Mouse (Mus musculus): ENCODE data around the gene Ccin. TPM values are rescaled to one million over a fixed set of nuclear protein-coding genes. Genes with fewer than 3 reads are reported as not detected.

Gene Ccin
- polyA plus RNA-seq (2016; fragmentation: Nextera tagmentation; extraction: Ambion mirVana): 0.11 TPM in 1 of 2 replicates, not detected in the other

- H3K4me1 ChIP-seq: peaks cover 14% of the 10 kb centered on the region
- WGBS: 84% methylated on average over 11 of the region's 11 CpGs
- H3K9ac ChIP-seq: peak within 1 kb of the TSS; percentile 44
- H3K4me2 ChIP-seq (replicated peaks): peak within 1 kb of the TSS; percentile 53
- H3K36me3 ChIP-seq: no peaks in the 10 kb centered on the region
- H3K4me3 ChIP-seq: peak within 1 kb of the TSS; percentile 27
- ATAC-seq (ENCODE audit: insufficient number of reproducible peaks, insufficient read depth, low FRiP score, low TSS enrichment): no peak
- H3K27ac ChIP-seq: 0 out of 2 replicates have a peak within 1 kb of the TSS, but pooled peaks have one; percentile 26
- H3K9me3 ChIP-seq: no peaks in the 10 kb centered on the region
- H3K27me3 ChIP-seq: no peaks in the 10 kb centered on the region
Observed at GRCm38 (mm10) chr4:43983181-43983580, at the start of gene Ccin. Gene Ccin (plus strand): TSS chr4:43983483.

GRCm38 (mm10) chr4:43936186-43936585 lies 47.1 kb upstream of the Ccin start:
- H3K4me2 ChIP-seq (replicated peaks): no peak overlapping the region
- peaks cover 60% of the 10 kb centered on the region for H3K36me3 ChIP-seq
- no peaks in the 10 kb centered on the region for H3K27me3 ChIP-seq
- H3K9ac ChIP-seq: no peak overlapping the region
- ATAC-seq (ENCODE audit: insufficient number of reproducible peaks, insufficient read depth, low FRiP score, low TSS enrichment): no peak
- H3K4me3 ChIP-seq: no peak overlapping the region
- no peaks in the 10 kb centered on the region for H3K9me3 ChIP-seq
- 68% methylated on average over 4 of the region's 4 CpGs for WGBS
- no peak overlapping the region for H3K27ac ChIP-seq
- no peaks in the 10 kb centered on the region for H3K4me1 ChIP-seq

GRCm38 (mm10) chr4:43936749-43937674 lies 46.3 kb upstream of the Ccin start:
- no peaks in the 10 kb centered on the region for H3K9me3 ChIP-seq
- no peak overlapping the region for H3K9ac ChIP-seq
- no peaks in the 10 kb centered on the region for H3K4me1 ChIP-seq
- H3K27ac ChIP-seq: no peak overlapping the region
- ATAC-seq (ENCODE audit: insufficient number of reproducible peaks, insufficient read depth, low FRiP score, low TSS enrichment): no peak
- 77% methylated on average over 14 of the region's 14 CpGs for WGBS
- H3K4me3 ChIP-seq: no peak overlapping the region
- peaks cover 55% of the 10 kb centered on the region for H3K36me3 ChIP-seq
- no peak overlapping the region for H3K4me2 ChIP-seq (replicated peaks)
- no peaks in the 10 kb centered on the region for H3K27me3 ChIP-seq

- no peak overlapping the region for H3K27ac ChIP-seq
- H3K36me3 ChIP-seq: peaks cover 46% of the 10 kb centered on the region
- H3K9ac ChIP-seq: no peak overlapping the region
- no peak for ATAC-seq (ENCODE audit: insufficient number of reproducible peaks, insufficient read depth, low FRiP score, low TSS enrichment)
- no peaks in the 10 kb centered on the region for H3K27me3 ChIP-seq
- H3K4me2 ChIP-seq (replicated peaks): no peak overlapping the region
- H3K9me3 ChIP-seq: no peaks in the 10 kb centered on the region
- no peak overlapping the region for H3K4me3 ChIP-seq
- 89% methylated on average over 5 of the region's 5 CpGs for WGBS
- H3K4me1 ChIP-seq: no peaks in the 10 kb centered on the region
Observed at GRCm38 (mm10) chr4:43941315-43941714, 42.0 kb upstream of the Ccin start.

- Histone ChIP-seq H3K4me2 (replicated peaks) (no peak overlapping the region), H3K9me3 (no peaks in the 10 kb centered on the region), H3K4me3 (no peak overlapping the region), H3K27me3 (no peaks in the 10 kb centered on the region), H3K4me1 (no peaks in the 10 kb centered on the region), H3K9ac (no peak overlapping the region), H3K27ac (no peak overlapping the region), H3K36me3 (peaks cover 44% of the 10 kb centered on the region)
- 85% methylated on average over 8 of the region's 8 CpGs for WGBS
- no peak for ATAC-seq (ENCODE audit: insufficient number of reproducible peaks, insufficient read depth, low FRiP score, low TSS enrichment)
Observed at GRCm38 (mm10) chr4:43942421-43942820, 40.9 kb upstream of the Ccin start.

GRCm38 (mm10) chr4:43947571-43947970 lies 35.7 kb upstream of the Ccin start:
- 98% methylated on average over 2 of the region's 2 CpGs for WGBS
- no peak for ATAC-seq (ENCODE audit: insufficient number of reproducible peaks, insufficient read depth, low FRiP score, low TSS enrichment)
- no peak overlapping the region for H3K9ac ChIP-seq
- H3K27me3 ChIP-seq: no peaks in the 10 kb centered on the region
- no peak overlapping the region for H3K27ac ChIP-seq
- no peaks in the 10 kb centered on the region for H3K9me3 ChIP-seq
- H3K4me3 ChIP-seq: no peak overlapping the region
- H3K4me1 ChIP-seq: no peaks in the 10 kb centered on the region
- no peak overlapping the region for H3K4me2 ChIP-seq (replicated peaks)
- peaks cover 15% of the 10 kb centered on the region; the same call in 1 of the 2 replicates for H3K36me3 ChIP-seq

GRCm38 (mm10) chr4:43957292-43957845 lies 25.9 kb upstream of the Ccin start, which contains the start of gene Glipr2:
Gene Glipr2 (plus strand): TSS chr4:43957401.
- peaks cover 11% of the 10 kb centered on the region for H3K4me1 ChIP-seq
- 0% methylated on average over 45 of the region's 45 CpGs for WGBS
- H3K9me3 ChIP-seq: no peaks in the 10 kb centered on the region
- H3K27ac ChIP-seq: peak within 1 kb of the TSS; percentile 95
- peak within 1 kb of the TSS; percentile 90 for H3K4me2 ChIP-seq (replicated peaks)
- H3K4me3 ChIP-seq: peak within 1 kb of the TSS; percentile 72
- ATAC-seq (ENCODE audit: insufficient number of reproducible peaks, insufficient read depth, low FRiP score, low TSS enrichment): peak; percentile 88
- no peaks in the 10 kb centered on the region for H3K27me3 ChIP-seq
- no peaks in the 10 kb centered on the region for H3K36me3 ChIP-seq
- peak within 1 kb of the TSS; percentile 67 for H3K9ac ChIP-seq

GRCm38 (mm10) chr4:43957846-43958461 lies 25.3 kb upstream of the Ccin start:
- peak overlapping the region; percentile 67 for H3K9ac ChIP-seq
- peaks cover 11% of the 10 kb centered on the region for H3K4me1 ChIP-seq
- peak overlapping the region; percentile 95 for H3K27ac ChIP-seq
- H3K36me3 ChIP-seq: no peaks in the 10 kb centered on the region
- peak; percentile 82 for ATAC-seq (ENCODE audit: insufficient number of reproducible peaks, insufficient read depth, low FRiP score, low TSS enrichment)
- H3K9me3 ChIP-seq: no peaks in the 10 kb centered on the region
- H3K4me2 ChIP-seq (replicated peaks): peak overlapping the region; percentile 90
- H3K27me3 ChIP-seq: no peaks in the 10 kb centered on the region
- peak overlapping the region; percentile 72 for H3K4me3 ChIP-seq
- under 1% methylated on average over 26 of the region's 26 CpGs for WGBS

- no peaks in the 10 kb centered on the region for H3K36me3 ChIP-seq
- H3K9me3 ChIP-seq: no peaks in the 10 kb centered on the region
- no peak overlapping the region for H3K4me3 ChIP-seq
- H3K9ac ChIP-seq: no peak overlapping the region
- H3K4me2 ChIP-seq (replicated peaks): peak overlapping the region; percentile 90; the same call in 1 of the 2 replicates
- no peak for ATAC-seq (ENCODE audit: insufficient number of reproducible peaks, insufficient read depth, low FRiP score, low TSS enrichment)
- whole genome bisulfite sequencing: 60% methylated on average over 9 of the region's 9 CpGs
- H3K4me1 ChIP-seq: peaks cover 11% of the 10 kb centered on the region
- H3K27me3 ChIP-seq: no peaks in the 10 kb centered on the region
- H3K27ac ChIP-seq: no peak overlapping the region
Observed at GRCm38 (mm10) chr4:43959523-43960179, 23.6 kb upstream of the Ccin start.

GRCm38 (mm10) chr4:43960207-43960606 lies 23.1 kb upstream of the Ccin start:
- WGBS: 87% methylated on average over 6 of the region's 6 CpGs
- Histone ChIP-seq H3K4me3 (no peak overlapping the region), H3K27ac (no peak overlapping the region), H3K9me3 (no peaks in the 10 kb centered on the region), H3K36me3 (no peaks in the 10 kb centered on the region), H3K27me3 (no peaks in the 10 kb centered on the region), H3K9ac (no peak overlapping the region), H3K4me1 (peaks cover 17% of the 10 kb centered on the region), H3K4me2 (replicated peaks) (no peak overlapping the region)
- ATAC-seq (ENCODE audit: insufficient number of reproducible peaks, insufficient read depth, low FRiP score, low TSS enrichment): no peak

GRCm38 (mm10) chr4:43964326-43964833 lies 18.9 kb upstream of the Ccin start:
- 58% methylated on average over 2 of the region's 2 CpGs for WGBS
- Histone ChIP-seq H3K27me3 (no peaks in the 10 kb centered on the region), H3K4me2 (replicated peaks) (no peak overlapping the region), H3K4me1 (peaks cover 26% of the 10 kb centered on the region), H3K4me3 (no peak overlapping the region), H3K36me3 (no peaks in the 10 kb centered on the region), H3K9me3 (no peaks in the 10 kb centered on the region), H3K27ac (no peak overlapping the region), H3K9ac (no peak overlapping the region)
- no peak for ATAC-seq (ENCODE audit: insufficient number of reproducible peaks, insufficient read depth, low FRiP score, low TSS enrichment)

Measured in embryonic facial prominence, embryonic 12.5 days (tissue).